Mouse (Mus musculus): ENCODE measurements around the gene Gm36176. TPM values are rescaled to one million over a fixed set of nuclear protein-coding genes. Genes with fewer than 3 reads are reported as not detected.

Gm36176 gene
- total RNA-seq, 2 experiments from 2014 or later: not detected

GRCm38 (mm10) chr10:77878985-77879384 lies 32.4 kb downstream of the Gm36176 start:
- peak in 1 of 2 experiments; percentile 14 for DNase-seq

GRCm38 (mm10) chr10:77880305-77880704 lies 33.7 kb downstream of the Gm36176 start:
- intact Hi-C loops (cut with DNase I): loop anchor here (10.0 kb wide), 1 partner anchor 356 kb away; no protein-coding TSS in a partner anchor
- no peak for DNase-seq

More at GRCm38 (mm10) chr10:77878985-77879384, 32.4 kb downstream of the Gm36176 start:
- intact Hi-C loops (cut with DNase I): loop anchor here (5.0 kb wide), 1 partner anchor 252 kb away; no protein-coding TSS in a partner anchor

GRCm38 (mm10) chr10:77882553-77882952 lies 36.0 kb downstream of the Gm36176 start:
- intact Hi-C loops (cut with DNase I): loop anchor here (10.0 kb wide), 1 partner anchor 358 kb away; no protein-coding TSS in a partner anchor

GRCm38 (mm10) chr10:77886007-77886747 lies 39.6 kb downstream of the Gm36176 start:
- no peak for DNase-seq
- intact Hi-C loops (cut with DNase I): loop anchor here (10.0 kb wide), 1 partner anchor 361 kb away; no protein-coding TSS in a partner anchor

More at GRCm38 (mm10) chr10:77882553-77882952, 36.0 kb downstream of the Gm36176 start:
- DNase-seq: no peak

GRCm38 (mm10) chr10:77890987-77891565 lies 44.5 kb downstream of the Gm36176 start:
- DNase-seq: no peak
- intact Hi-C loops (cut with DNase I): no loop called here

- intact Hi-C loops (cut with DNase I): no loop called here
- DNase-seq: no peak
Measured at GRCm38 (mm10) chr10:77895562-77895961, 49.0 kb downstream of the Gm36176 start.

Other genes starting within 250 kb of the Gm36176 start
- 10 to 100 TPM; 33.3 to 40.1 TPM for gene Sumo3, start 240.7 kb upstream of the Gm36176 start, total RNA-seq (2021)
- 1 to 10 TPM; 7.5 to 8.6 TPM for gene Gm49325, start 240.6 kb upstream of the Gm36176 start, total RNA-seq (2021)
- 10 to 100 TPM; 80.7 to 86.5 TPM for gene Ube2g2, start 224.5 kb upstream of the Gm36176 start, total RNA-seq (2021)
- not detected for gene Tspear, start 160.2 kb upstream of the Gm36176 start, total RNA-seq (2021)
- not detected for gene Gm19402, start 156.0 kb upstream of the Gm36176 start, total RNA-seq (2021)
- gene Gm9508, start 149.6 kb upstream of the Gm36176 start, total RNA-seq (2021): not detected
- not detected for gene Gm10272, start 140.2 kb upstream of the Gm36176 start, total RNA-seq (2021)
- gene Gm10024, start 135.3 kb upstream of the Gm36176 start, total RNA-seq (2021): not detected
- gene Gm10142, start 131.0 kb upstream of the Gm36176 start, total RNA-seq (2021): not detected
- gene Krtap12-1, start 126.2 kb upstream of the Gm36176 start, total RNA-seq (2021): not detected
- not detected for gene Gm10100, start 120.3 kb upstream of the Gm36176 start, total RNA-seq (2021)
- gene Gm18596, start 104.2 kb upstream of the Gm36176 start, total RNA-seq (2021): not detected
- gene Gm9736, start 95.4 kb upstream of the Gm36176 start, total RNA-seq (2021): not detected
- gene Gm3233, start 87.1 kb upstream of the Gm36176 start, total RNA-seq (2021): not detected
- gene Gm3238, start 75.5 kb upstream of the Gm36176 start, total RNA-seq (2021): not detected
- not detected for gene Gm7138, start 69.9 kb upstream of the Gm36176 start, total RNA-seq (2021)
- gene Gm3250, start 64.3 kb upstream of the Gm36176 start, total RNA-seq (2021): not detected
- gene Gm7137, start 58.6 kb upstream of the Gm36176 start, total RNA-seq (2021): not detected
- gene Gm9639, start 51.7 kb upstream of the Gm36176 start, total RNA-seq (2021): not detected
- not detected for gene Gm19668, start 47.7 kb upstream of the Gm36176 start, total RNA-seq (2021)
- gene Gm9507, start 35.0 kb upstream of the Gm36176 start, total RNA-seq (2021): not detected
- gene Gm2696, start 32.1 kb upstream of the Gm36176 start, total RNA-seq (2021): not detected
- gene Krtap10-4, start 19.7 kb upstream of the Gm36176 start, total RNA-seq (2021): not detected
- gene Krtap10-10, start 10.9 kb upstream of the Gm36176 start, total RNA-seq (2021): not detected
- gene Gm10318, start 6.1 kb downstream of the Gm36176 start, total RNA-seq (2021): not detected
- gene Gm3285, start 15.2 kb downstream of the Gm36176 start, total RNA-seq (2021): not detected
- gene Lrrc3, start 55.7 kb downstream of the Gm36176 start, total RNA-seq (2021): under 1 TPM; 0.08 to 0.17 TPM
- gene Trpm2, start 123.8 kb downstream of the Gm36176 start, total RNA-seq (2021): under 1 TPM; 0.10 to 0.89 TPM
- gene 1810043G02Rik, start 131.7 kb downstream of the Gm36176 start, total RNA-seq (2021): 1 to 10 TPM; 3.1 to 4.5 TPM
- 1 to 10 TPM; 6.0 to 8.6 TPM for gene Pfkl, start 163.3 kb downstream of the Gm36176 start, total RNA-seq (2021)
- not detected for gene Dnmt3l, start 195.1 kb downstream of the Gm36176 start, total RNA-seq (2021)
- gene Aire, start 196.8 kb downstream of the Gm36176 start, total RNA-seq (2021): not detected
- gene Icosl, start 222.5 kb downstream of the Gm36176 start, total RNA-seq (2021): 1 to 10 TPM; 1.2 to 1.6 TPM

All from gastrocnemius, postnatal 36 days (tissue).